Mouse (Mus musculus) CH12.LX (cell line): Measurements from ENCODE around the gene H2bfm. TPM values are rescaled to one million over a fixed set of nuclear protein-coding genes. Genes with fewer than 3 reads are reported as not detected.

Source experiments
- DNase-seq: peaks from one replicate; pipeline ENCODE4 v3.0.0-alpha.2; 2013; ENCODE audit errors: extremely low read depth
- H3K27ac ChIP-seq: 2 replicates; pipeline ENCODE4 v1.5.1; 2012; ENCODE audit warnings: low read depth, mild to moderate bottlenecking, control low read depth, moderate library complexity; ENCODE audit not compliant: insufficient read depth
- H3K27me3 ChIP-seq: replicated peaks from 2 replicates; pipeline ENCODE3; 2012; ENCODE audit warnings: inconsistent platforms
- H3K36me3 ChIP-seq, 2 experiments: replicated peaks in 1 of 2; 2 replicates each; pipeline versions ENCODE3 to v1.6.1; 2012; ENCODE audit warnings: inconsistent platforms in 1 of 2, low read length in 1 of 2, mild to moderate bottlenecking in 1 of 2, mixed read lengths in 1 of 2, moderate library complexity in 1 of 2; ENCODE audit not compliant: control insufficient read depth in 1 of 2, insufficient read depth in 1 of 2
- H3K4me1 ChIP-seq, 2 experiments: 2 replicates each; pipeline ENCODE4 v1.6.1; 2012; ENCODE audit warnings: inconsistent platforms in 1 of 2, moderate library complexity in 1 of 2; ENCODE audit not compliant: insufficient read depth in 2 of 2, control insufficient read depth in 1 of 2
- H3K4me2 ChIP-seq: 2 replicates; pipeline ENCODE4 v1.6.1; 2012; ENCODE audit warnings: low read depth, mild to moderate bottlenecking, control low read depth; ENCODE audit not compliant: poor library complexity, insufficient read depth, severe bottlenecking
- H3K4me3 ChIP-seq, 3 experiments: fragments of 150-350 bp in 1 of 3; sonication (generic) in 1 of 3; replicated peaks in 1 of 3; 2 replicates each; pipeline versions ENCODE3 to v1.5.1; 2011 to 2012; ENCODE audit warnings: low read depth in 2 of 3, low read length in 2 of 3, mild to moderate bottlenecking in 2 of 3, moderate library complexity in 2 of 3, control low read depth in 1 of 3, improper control_type of control experiment in 1 of 3, inconsistent platforms in 1 of 3, mixed read lengths in 1 of 3; ENCODE audit not compliant: poor library complexity in 1 of 3
- H3K79me2 ChIP-seq: replicated peaks from 2 replicates; pipeline ENCODE4 v1.6.1; 2012; ENCODE audit warnings: mild to moderate bottlenecking, moderate library complexity; ENCODE audit not compliant: control insufficient read depth, poor library complexity, insufficient read depth, severe bottlenecking; ENCODE audit errors: extremely low read depth
- H3K9ac ChIP-seq: 2 replicates; pipeline ENCODE4 v1.6.1; 2012; ENCODE audit warnings: low read depth, mild to moderate bottlenecking, control low read depth, moderate library complexity; ENCODE audit not compliant: insufficient read depth
- H3K9me3 ChIP-seq: replicated peaks from 2 replicates; pipeline ENCODE3; 2012; ENCODE audit warnings: low read length, inconsistent platforms, mixed read lengths
- CTCF ChIP-seq, 2 experiments: IDR thresholded peaks in 1 of 2; conservative IDR thresholded peaks in 1 of 2; 2 replicates each; pipeline ENCODE4 v1.5.1; 2011 to 2012; ENCODE audit warnings: low read depth in 2 of 2, low read length in 2 of 2, improper control_type of control experiment in 1 of 2, inconsistent platforms in 1 of 2, mild to moderate bottlenecking in 1 of 2, moderate library complexity in 1 of 2
- POLR2A ChIP-seq: IDR thresholded peaks from 2 replicates; pipeline ENCODE4 v1.6.1; 2011; ENCODE audit warnings: low read depth, mild to moderate bottlenecking, improper control_type of control experiment, low read length
- TBP ChIP-seq: conservative IDR thresholded peaks from 2 replicates; pipeline ENCODE4 v1.6.1; 2011; ENCODE audit warnings: low read depth, low read length, improper control_type of control experiment
- dilution Hi-C: fragments of 300-500 bp; cut with MboI; formaldehyde crosslinking; loops from 2 replicates; pipeline ENCODE4 v1.14.3; 2020; ENCODE audit warnings: low sequenced_read_pairs; ENCODE audit not compliant: extremely low pct_unique_long_range_greater_than_20kb, extremely low pct_ligation_motif_present
- in situ Hi-C: fragments of 300-500 bp; cut with MboI; formaldehyde crosslinking; loops from 3 replicates; pipeline ENCODE4 v1.14.3; 2019; ENCODE audit warnings: low sequenced_read_pairs, low pct_ligation_motif_present, low pct_unique_long_range_greater_than_20kb, mixed read lengths
- polyA plus RNA-seq: library from polyadenylated mRNA; unstranded; fragments of >175 nt; gene quantifications from 2 replicates; pipeline ENCODE4 v1.2.1, GENCODE M21; 2012; ENCODE audit warnings: low read depth; ENCODE audit not compliant: insufficient read length
- total RNA-seq, 2 experiments: library from RNA; depleted of rRNA; stranded (reverse); fragments of 300-350 nt in 1 of 2; fragments of >200 nt in 1 of 2; gene quantifications; 2 replicates each; pipeline ENCODE4 v1.2.3; 2012 to 2014

The H2bfm gene
- total and polyA plus RNA-seq, 3 experiments, result not detected

- H3K27ac ChIP-seq, result peak within 1 kb of the TSS; percentile 49; the same call in 1 of the 2 replicates
- H3K4me1 ChIP-seq, result peaks cover 0 to 19% of the 10 kb centered on the region in 2 experiments; a peak in 1 of 4 replicates
- no peaks in the 10 kb centered on the region for H3K27me3 ChIP-seq
- no peaks in the 10 kb centered on the region for H3K79me2 ChIP-seq
- no peaks in the 10 kb centered on the region for H3K9me3 ChIP-seq
- peak; percentile 83 for DNase-seq
- in situ Hi-C loops, result loop anchor here (5.0 kb wide), 1 partner anchor 41 kb away; no protein-coding TSS in a partner anchor
- H3K4me2 ChIP-seq, result peak within 1 kb of the TSS; percentile 82
- peak within 1 kb of the TSS; percentile 35; the same call in 1 of the 2 replicates for H3K9ac ChIP-seq
- no peaks in the 10 kb centered on the region for H3K36me3 ChIP-seq
- peak; percentile 47; the same call in 1 of the 2 replicates for TF ChIP-seq POLR2A
- peak; percentile 46; the same call in 1 of the 2 replicates for TF ChIP-seq TBP
- TF ChIP-seq CTCF (conservative IDR thresholded peaks at IDR 0.05 in 1 of 2, IDR thresholded peaks at IDR 0.05 in 1 of 2; ENCODE audit: low read depth in 2 of 2, low read length in 2 of 2), result no peak
- TF ChIP-seq, all 38 proteins: peak for 2
- dilution Hi-C loops, result no loop called here
- peak within 1 kb of the TSS; percentile 57 to 74 (median 64) for H3K4me3 ChIP-seq
Observed at GRCm38 (mm10) chrX:136976424-136977084, 49.4 kb downstream of the H2bfm start, which contains the start of the genes Tmsb15l and Tmsb15b1. TSS of gene Tmsb15l (minus strand) at chrX:136976869. TSS of gene Tmsb15b1 (minus strand) at chrX:136976874.

Other genes with a start within 250 kb of the H2bfm start
- gene Tceal1, start 219.3 kb upstream of the H2bfm start, total RNA-seq (2012; rRNA removed), result 0.08 TPM in 2 replicates
- gene Tceal1, start 219.3 kb upstream of the H2bfm start, total RNA-seq (2014; rRNA removed), result not detected in 2 replicates
- gene Tceal1, start 219.3 kb upstream of the H2bfm start, polyA plus RNA-seq, result not detected in 2 replicates
- gene Morf4l2, start 183.6 kb upstream of the H2bfm start, total RNA-seq (2012; rRNA removed), result 189 and 254 TPM in 2 replicates
- 585 and 613 TPM in 2 replicates for gene Morf4l2, start 183.6 kb upstream of the H2bfm start, total RNA-seq (2014; rRNA removed)
- 358 and 445 TPM in 2 replicates for gene Morf4l2, start 183.6 kb upstream of the H2bfm start, polyA plus RNA-seq
- not detected in 2 replicates for gene Glra4, start 147.2 kb upstream of the H2bfm start, total RNA-seq (2012; rRNA removed)
- not detected in 2 replicates for gene Glra4, start 147.2 kb upstream of the H2bfm start, total RNA-seq (2014; rRNA removed)
- not detected in 2 replicates for gene Glra4, start 147.2 kb upstream of the H2bfm start, polyA plus RNA-seq
- gene Plp1, start 104.7 kb upstream of the H2bfm start, total RNA-seq (2012; rRNA removed), result 0.76 and 1.2 TPM in 2 replicates
- 1.4 and 1.7 TPM in 2 replicates for gene Plp1, start 104.7 kb upstream of the H2bfm start, total RNA-seq (2014; rRNA removed)
- gene Plp1, start 104.7 kb upstream of the H2bfm start, polyA plus RNA-seq, result 1.3 and 1.5 TPM in 2 replicates
- gene Rab9b, start 58.6 kb upstream of the H2bfm start, total RNA-seq (2012; rRNA removed), result 0.04 TPM in 2 replicates
- not detected in 2 replicates for gene Rab9b, start 58.6 kb upstream of the H2bfm start, total RNA-seq (2014; rRNA removed)
- gene Rab9b, start 58.6 kb upstream of the H2bfm start, polyA plus RNA-seq, result not detected in 2 replicates
- gene Tmsb15b2, start 48.2 kb downstream of the H2bfm start, total RNA-seq (2012; rRNA removed), result 0.38 and 1.2 TPM in 2 replicates
- 45.7 and 106 TPM in 2 replicates for gene Tmsb15b2, start 48.2 kb downstream of the H2bfm start, total RNA-seq (2014; rRNA removed)
- 4.6 and 13.7 TPM in 2 replicates for gene Tmsb15b2, start 48.2 kb downstream of the H2bfm start, polyA plus RNA-seq
- 3.8 and 4.4 TPM in 2 replicates for gene Tmsb15l, start 49.5 kb downstream of the H2bfm start, total RNA-seq (2012; rRNA removed)
- 18.5 and 24.4 TPM in 2 replicates for gene Tmsb15l, start 49.5 kb downstream of the H2bfm start, total RNA-seq (2014; rRNA removed)
- 0.87 TPM in 1 of 2 replicates, not detected in the other for gene Tmsb15l, start 49.5 kb downstream of the H2bfm start, polyA plus RNA-seq
- gene Tmsb15b1, start 49.5 kb downstream of the H2bfm start, total RNA-seq (2012; rRNA removed), result 5.9 and 6.8 TPM in 2 replicates
- gene Tmsb15b1, start 49.5 kb downstream of the H2bfm start, total RNA-seq (2014; rRNA removed), result 44.6 and 47.7 TPM in 2 replicates
- gene Tmsb15b1, start 49.5 kb downstream of the H2bfm start, polyA plus RNA-seq, result 5.2 and 6.9 TPM in 2 replicates
- gene Zcchc18, start 65.8 kb downstream of the H2bfm start, total RNA-seq (2012; rRNA removed), result 4.5 and 6.8 TPM in 2 replicates
- 0.34 TPM in 2 replicates for gene Zcchc18, start 65.8 kb downstream of the H2bfm start, total RNA-seq (2014; rRNA removed)
- 0.83 and 0.97 TPM in 2 replicates for gene Zcchc18, start 65.8 kb downstream of the H2bfm start, polyA plus RNA-seq
- 3.3 and 4.2 TPM in 2 replicates for gene Slc25a53, start 111.0 kb downstream of the H2bfm start, total RNA-seq (2012; rRNA removed)
- gene Slc25a53, start 111.0 kb downstream of the H2bfm start, total RNA-seq (2014; rRNA removed), result 3.1 and 6.2 TPM in 2 replicates
- 3.0 and 3.5 TPM in 2 replicates for gene Slc25a53, start 111.0 kb downstream of the H2bfm start, polyA plus RNA-seq
- gene Fam199x, start 122.3 kb downstream of the H2bfm start, total RNA-seq (2012; rRNA removed), result 6.2 and 6.8 TPM in 2 replicates
- 10.5 and 13.0 TPM in 2 replicates for gene Fam199x, start 122.3 kb downstream of the H2bfm start, total RNA-seq (2014; rRNA removed)
- 3.5 and 4.3 TPM in 2 replicates for gene Fam199x, start 122.3 kb downstream of the H2bfm start, polyA plus RNA-seq
- gene Esx1, start 194.8 kb downstream of the H2bfm start, total RNA-seq (2012; rRNA removed), result 0.47 and 0.63 TPM in 2 replicates
- 0.17 TPM in 1 of 2 replicates, not detected in the other for gene Esx1, start 194.8 kb downstream of the H2bfm start, total RNA-seq (2014; rRNA removed)
- gene Esx1, start 194.8 kb downstream of the H2bfm start, polyA plus RNA-seq, result 2.1 and 2.4 TPM in 2 replicates